Mouse (Mus musculus) left cerebral cortex, adult 2 months (tissue): ENCODE results near the gene Dhps. TPM values are rescaled to one million over a fixed set of nuclear protein-coding genes. Genes with fewer than 3 reads are reported as not detected.
A peak's percentile ranks its signal among the peaks of the same experiment; 100 is the strongest.

Source experiments
- DNase-seq, 2 experiments: peaks; one replicate each; pipeline ENCODE4 v3.0.0; 2021 to 2022; ENCODE audit warnings: low spot score in 2 of 2, mixed read lengths in 1 of 2; ENCODE audit errors: extremely low spot score in 1 of 2
- H3K27ac ChIP-seq: fragments of 200-600 bp; 2 replicates; pipeline ENCODE4 v1.8.1; 2022
- H3K4me3 ChIP-seq: fragments of 200-600 bp; 2 replicates; pipeline ENCODE4 v1.8.1; 2022
- CTCF ChIP-seq: fragments of 200-600 bp; IDR thresholded peaks from 2 replicates; pipeline ENCODE4 v1.8.1; 2022; ENCODE audit warnings: antibody characterized with exemption, mild to moderate bottlenecking, moderate library complexity
- intact Hi-C: fragments of 180-260 bp; cut with DNase I; formaldehyde crosslinking; loops from one replicate; pipeline ENCODE4 v1.15.1; 2025
- long read RNA-seq, 2 experiments: library from polyadenylated mRNA; stranded (forward); transcript quantifications; one replicate each; pipeline ENCODE4 v2.0.0; 2021; ENCODE audit warnings: borderline mapping rate in 2 of 2
- total RNA-seq, 2 experiments: library from RNA; stranded (reverse); gene quantifications; 2 replicates each; pipeline ENCODE4 v1.2.3; 2021

The Dhps gene
- total RNA-seq = 10 to 100 TPM; 66.1 to 68.7 TPM
- long read RNA-seq, experiment 1, transcript Dhps-201 (9 exons, 1,333 nt) = major isoform, 17 of 32 reads
- long read RNA-seq, experiment 1, partial matches to known transcripts = 1 of 32 reads
- long read RNA-seq, experiment 1, other reads (novel, unspliced or antisense) = 13 of 32 reads
- long read RNA-seq, experiment 2, transcript Dhps-201 (9 exons, 1,333 nt) = major isoform, 10 of 19 reads
- long read RNA-seq, experiment 2, partial matches to known transcripts = 1 of 19 reads
- long read RNA-seq, experiment 2, other reads (novel, unspliced or antisense) = 7 of 19 reads

- Histone ChIP-seq H3K27ac (peak within 1 kb of the TSS; percentile 93), H3K4me3 (peak within 1 kb of the TSS; percentile 70)
- intact Hi-C loops = loop anchor here (5.0 kb wide), 2 partner anchors 44 to 94 kb away; partner anchors contain the start of genes Asna1, Junb and Trir
- TF ChIP-seq CTCF = peak; percentile 18
- DNase-seq = peak; percentile 88 to 90
Observed at GRCm38 (mm10) chr8:85071514-85072281, at the start of gene Dhps. Gene Dhps, plus strand, starts transcription at chr8:85071757.

GRCm38 (mm10) chr8:85023846-85024245, 47.7 kb upstream of the Dhps start:
- TF ChIP-seq CTCF = no peak
- H3K27ac ChIP-seq = no peak overlapping the region
- intact Hi-C loops = no loop called here
- DNase-seq = no peak
- peak overlapping the region; percentile 69; the same call in 1 of the 2 replicates for H3K4me3 ChIP-seq

- intact Hi-C loops = loop anchor here (5.0 kb wide), 2 partner anchors 47 to 48 kb away; partner anchors contain the start of genes Dhps and Junb
- Histone ChIP-seq H3K4me3 (peak within 1 kb of the TSS; percentile 69), H3K27ac (peak within 1 kb of the TSS; percentile 98)
- TF ChIP-seq CTCF = no peak
- peak; percentile 77 to 81 for DNase-seq
Observed at GRCm38 (mm10) chr8:85025098-85025932, 46.2 kb upstream of the Dhps start, which contains the start of gene Asna1. Gene Asna1, minus strand, starts transcription at chr8:85025281.

GRCm38 (mm10) chr8:85026670-85027515, 44.7 kb upstream of the Dhps start, which contains the start of gene Trir:
Gene Trir, plus strand, starts transcription at chr8:85026823.
- DNase-seq = peak; percentile 95 to 96
- H3K27ac ChIP-seq = peak within 1 kb of the TSS; percentile 98
- H3K4me3 ChIP-seq = peak within 1 kb of the TSS; percentile 93
- intact Hi-C loops = loop anchor here (5.0 kb wide), 2 partner anchors 45 to 50 kb away; partner anchors contain the start of genes Dhps and Junb
- TF ChIP-seq CTCF = peak; percentile 2; the same call in 1 of the 2 replicates

GRCm38 (mm10) chr8:85027516-85027855, 44.1 kb upstream of the Dhps start:
- peak overlapping the region; percentile 93 for H3K4me3 ChIP-seq
- peak overlapping the region; percentile 98 for H3K27ac ChIP-seq
- DNase-seq = no peak
- no peak for TF ChIP-seq CTCF
- intact Hi-C loops = loop anchor here (5.0 kb wide), 2 partner anchors 45 to 50 kb away; partner anchors contain the start of genes Dhps and Junb

- peak; percentile 30 for TF ChIP-seq CTCF
Observed at GRCm38 (mm10) chr8:85027922-85028321, 43.6 kb upstream of the Dhps start.

GRCm38 (mm10) chr8:85029271-85029670, 42.3 kb upstream of the Dhps start:
- TF ChIP-seq CTCF = no peak
- no peak overlapping the region; the same call in 1 of the 2 replicates for H3K27ac ChIP-seq
- intact Hi-C loops = loop anchor here (5.0 kb wide), 2 partner anchors 43 to 52 kb away; partner anchors contain the start of genes Dhps and Junb
- H3K4me3 ChIP-seq = no peak overlapping the region
- no peak for DNase-seq

More at GRCm38 (mm10) chr8:85027922-85028321, 43.6 kb upstream of the Dhps start:
- no peak for DNase-seq
- H3K4me3 ChIP-seq = peak overlapping the region; percentile 93
- intact Hi-C loops = loop anchor here (5.0 kb wide), 2 partner anchors 44 to 51 kb away; partner anchors contain the start of genes Dhps and Junb
- H3K27ac ChIP-seq = peak overlapping the region; percentile 98; the same call in 1 of the 2 replicates

- Histone ChIP-seq H3K4me3 (no peak overlapping the region), H3K27ac (no peak overlapping the region)
- TF ChIP-seq CTCF = no peak
- no peak for DNase-seq
- intact Hi-C loops = no loop called here
Observed at GRCm38 (mm10) chr8:85032622-85033311, 38.8 kb upstream of the Dhps start.

- DNase-seq = no peak
- Histone ChIP-seq H3K4me3 (no peak overlapping the region), H3K27ac (no peak overlapping the region)
- TF ChIP-seq CTCF = no peak
- intact Hi-C loops = no loop called here
Observed at GRCm38 (mm10) chr8:85033867-85034266, 37.7 kb upstream of the Dhps start.

GRCm38 (mm10) chr8:85034764-85035163, 36.8 kb upstream of the Dhps start:
- TF ChIP-seq CTCF = no peak
- intact Hi-C loops = no loop called here
- peak overlapping the region; percentile 86 for H3K4me3 ChIP-seq
- 0 out of 2 replicates have a peak overlapping the region, but pooled peaks have one; percentile 24 for H3K27ac ChIP-seq
- peak; percentile 56 to 68 for DNase-seq
